Mouse (Mus musculus): ENCODE data around the gene Prkag2. TPM values are rescaled to one million over a fixed set of nuclear protein-coding genes. Genes with fewer than 3 reads are reported as not detected.
"Not testable (repeated sequence)": the region's sequence is repeated elsewhere in the genome, so short reads cannot be mapped to it uniquely, and the experiment has no call there.

Gene Prkag2
- total and polyA plus RNA-seq, 3 experiments, result 10.0 to 48.0 (median 36.0) TPM

GRCm38 (mm10) chr5:25087064-25087463 lies 13.4 kb downstream of the Prkag2 start:
- DNase-seq, result no peak

- peak; percentile 91 for DNase-seq
Measured at GRCm38 (mm10) chr5:25086234-25086633, 14.2 kb downstream of the Prkag2 start.

- DNase-seq, result no peak
Measured at GRCm38 (mm10) chr5:25085170-25085569, 15.3 kb downstream of the Prkag2 start.

DNA sequence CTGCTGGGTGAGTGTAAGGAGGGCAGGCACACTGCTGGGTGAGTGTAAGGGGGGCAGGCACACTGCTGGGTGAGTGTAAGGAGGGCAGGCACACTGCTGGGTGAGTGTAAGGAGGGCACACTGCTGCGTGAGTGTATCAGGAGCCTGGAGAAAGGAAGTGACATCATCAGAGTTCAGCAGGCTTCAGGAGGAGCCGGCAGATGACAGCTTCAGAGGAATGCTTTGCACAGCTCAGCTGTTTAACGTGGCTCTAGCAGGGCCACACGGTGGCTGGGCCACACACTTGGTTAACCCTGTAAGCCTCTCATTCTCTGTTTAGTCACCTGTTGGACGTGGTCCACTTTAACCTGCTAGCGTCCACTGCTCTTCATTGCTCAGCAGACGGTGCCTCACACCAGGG lies 16.6 kb downstream of the Prkag2 start:
- no peak for DNase-seq

- DNase-seq, result peak; percentile 56
Measured at GRCm38 (mm10) chr5:25082542-25082941, 17.9 kb downstream of the Prkag2 start.

DNA sequence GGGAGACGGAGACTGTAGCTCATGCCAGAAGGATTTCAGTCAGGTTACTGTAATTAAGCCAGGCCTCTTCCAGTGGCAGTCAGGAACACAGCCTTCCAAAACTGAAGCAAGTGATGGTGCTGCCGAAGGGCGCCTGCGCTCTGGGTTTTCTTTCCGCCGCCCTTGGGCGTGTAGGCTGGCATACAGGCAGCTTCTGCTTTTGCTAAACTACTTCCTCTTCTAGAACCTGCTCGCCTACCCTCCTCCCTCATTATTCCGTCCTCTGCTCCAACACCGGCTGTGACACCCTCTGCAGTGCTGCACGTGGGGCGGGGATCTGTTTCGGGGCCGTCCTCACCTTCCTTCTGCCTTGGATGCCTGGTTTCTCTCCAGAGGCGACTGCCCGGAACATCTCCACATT lies 18.9 kb downstream of the Prkag2 start:
- DNase-seq, result peak; percentile 24

GRCm38 (mm10) chr5:25080994-25081393 lies 19.4 kb downstream of the Prkag2 start:
- DNase-seq, result no peak

GRCm38 (mm10) chr5:25080438-25080945 lies 19.9 kb downstream of the Prkag2 start:
- DNase-seq, result no peak

- peak; percentile 72 for DNase-seq
Measured at GRCm38 (mm10) chr5:25079766-25080265, 20.6 kb downstream of the Prkag2 start.

DNA sequence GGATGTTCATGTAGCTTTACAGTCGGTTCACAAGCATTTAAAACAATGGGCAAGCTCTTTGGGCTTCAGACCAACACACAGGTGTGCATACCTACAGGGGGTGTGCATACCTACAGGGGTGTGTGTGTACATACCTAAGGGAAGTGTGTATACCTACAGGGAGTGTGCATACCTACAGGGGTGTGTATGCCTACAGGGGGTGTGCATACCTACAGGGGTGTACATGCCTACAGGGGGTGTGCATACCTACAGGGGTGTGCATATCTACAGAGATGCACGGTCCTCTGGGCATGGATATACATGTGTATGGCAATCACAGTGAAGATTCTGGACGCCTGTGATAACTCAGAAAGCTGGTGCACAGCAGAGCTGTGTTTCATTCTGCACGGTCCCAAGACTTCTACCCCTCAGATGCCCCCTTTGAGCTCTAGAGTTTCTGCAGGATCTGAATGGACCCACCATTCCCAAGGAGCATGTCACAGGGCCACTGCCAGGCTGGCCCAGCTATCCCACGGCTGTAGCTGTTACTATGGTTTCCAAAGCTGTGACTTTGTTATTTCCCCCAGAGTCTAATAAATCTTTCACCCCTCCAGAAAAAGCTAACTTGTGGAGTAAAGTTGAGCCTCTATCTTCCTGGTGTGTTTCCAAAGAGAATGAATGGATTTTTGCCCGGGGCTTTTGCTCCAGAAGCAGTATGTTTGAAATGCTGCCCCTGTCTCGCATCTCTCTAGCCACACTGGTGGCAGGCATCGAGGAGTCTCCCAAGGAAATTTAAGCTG lies 22.4 kb downstream of the Prkag2 start:
- DNase-seq, result no peak

DNA sequence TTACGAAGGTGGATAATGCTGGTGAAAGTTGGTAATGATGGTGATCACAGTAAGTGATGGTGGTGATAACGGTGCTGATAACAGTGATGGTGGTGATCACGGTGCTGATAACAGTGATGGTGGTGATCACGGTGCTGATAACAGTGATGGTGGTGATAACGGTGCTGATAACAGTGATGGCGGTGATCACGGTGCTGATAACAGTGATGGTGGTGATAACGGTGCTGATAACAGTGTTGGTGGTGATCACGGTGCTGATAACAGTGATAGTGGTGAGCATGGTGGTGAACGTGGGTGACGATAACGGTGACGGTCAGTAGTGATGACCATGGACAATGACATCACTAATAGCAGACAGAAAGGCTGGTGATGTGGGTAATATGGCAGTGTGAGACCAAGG lies 23.2 kb downstream of the Prkag2 start:
- not testable (repeated sequence) for DNase-seq

GRCm38 (mm10) chr5:25075623-25076022 lies 24.8 kb downstream of the Prkag2 start:
- DNase-seq, result no peak

DNA sequence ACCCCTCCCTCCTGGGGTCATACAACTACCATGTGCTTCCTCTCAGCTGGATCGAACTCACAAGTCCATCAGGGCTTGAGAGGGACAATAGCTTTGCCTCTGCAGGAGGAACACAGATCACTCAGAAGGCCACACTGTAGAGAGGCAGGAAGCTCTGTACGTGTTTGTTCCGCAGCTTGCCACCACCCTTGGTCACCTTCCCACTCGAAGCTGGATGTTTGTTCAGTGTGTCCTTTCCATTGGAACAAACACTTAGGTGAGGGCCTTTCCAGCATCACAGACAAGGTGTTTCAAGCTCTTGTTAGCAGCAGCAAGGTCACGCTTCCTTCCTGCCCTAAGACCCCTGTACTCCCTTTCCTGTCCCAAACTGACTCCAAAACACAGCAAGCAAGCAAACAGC lies 30.6 kb downstream of the Prkag2 start:
- DNase-seq, result no peak

DNA sequence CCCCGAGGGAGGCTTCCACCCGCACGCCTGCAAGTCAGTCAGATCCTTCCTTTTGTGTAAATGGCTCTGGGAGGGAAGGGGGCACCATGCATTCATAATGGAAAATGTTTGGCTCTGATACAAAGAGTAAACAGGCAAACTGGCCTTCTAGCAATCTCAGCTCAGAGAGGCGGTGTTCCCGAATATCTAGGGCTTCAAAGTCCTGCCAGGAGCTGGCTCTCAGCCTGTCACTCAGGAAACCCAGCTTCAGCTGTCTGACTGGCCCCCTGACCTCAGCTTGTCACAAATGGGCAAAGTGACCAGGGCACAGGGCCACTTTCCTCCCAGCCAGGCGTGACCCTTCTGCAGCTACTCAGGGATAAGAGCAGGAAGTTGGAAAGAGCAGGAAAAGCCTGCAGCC lies 33.3 kb downstream of the Prkag2 start:
- peak; percentile 80 for DNase-seq

GRCm38 (mm10) chr5:25064270-25065232 lies 35.9 kb downstream of the Prkag2 start:
- DNase-seq, result no peak

GRCm38 (mm10) chr5:25062506-25063132 lies 37.8 kb downstream of the Prkag2 start:
- no peak for DNase-seq

GRCm38 (mm10) chr5:25058853-25059741 lies 41.3 kb downstream of the Prkag2 start:
- DNase-seq, result peak; percentile 77

DNA sequence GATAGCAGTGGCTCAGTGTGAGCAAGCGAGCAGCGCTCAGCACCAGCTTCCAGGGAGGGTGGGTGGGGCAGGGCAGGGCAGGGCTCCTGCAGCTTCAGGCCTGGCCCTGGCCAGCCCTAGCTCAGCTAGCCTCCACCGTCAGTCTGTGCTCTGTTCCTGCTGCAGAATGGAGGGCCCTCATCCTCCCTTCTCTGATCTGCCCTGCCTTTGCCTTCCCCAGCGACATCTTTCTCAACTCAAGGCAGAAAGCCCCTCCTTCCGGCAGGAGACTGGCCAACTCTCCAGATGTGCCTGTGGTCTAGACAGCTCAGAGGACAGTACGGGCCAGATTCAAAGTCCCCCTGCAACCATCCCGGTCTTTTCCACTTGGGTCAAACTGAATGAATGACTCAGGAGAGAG lies 42.0 kb downstream of the Prkag2 start:
- DNase-seq, result no peak

GRCm38 (mm10) chr5:25055288-25055687 lies 45.2 kb downstream of the Prkag2 start:
- DNase-seq, result no peak

DNA sequence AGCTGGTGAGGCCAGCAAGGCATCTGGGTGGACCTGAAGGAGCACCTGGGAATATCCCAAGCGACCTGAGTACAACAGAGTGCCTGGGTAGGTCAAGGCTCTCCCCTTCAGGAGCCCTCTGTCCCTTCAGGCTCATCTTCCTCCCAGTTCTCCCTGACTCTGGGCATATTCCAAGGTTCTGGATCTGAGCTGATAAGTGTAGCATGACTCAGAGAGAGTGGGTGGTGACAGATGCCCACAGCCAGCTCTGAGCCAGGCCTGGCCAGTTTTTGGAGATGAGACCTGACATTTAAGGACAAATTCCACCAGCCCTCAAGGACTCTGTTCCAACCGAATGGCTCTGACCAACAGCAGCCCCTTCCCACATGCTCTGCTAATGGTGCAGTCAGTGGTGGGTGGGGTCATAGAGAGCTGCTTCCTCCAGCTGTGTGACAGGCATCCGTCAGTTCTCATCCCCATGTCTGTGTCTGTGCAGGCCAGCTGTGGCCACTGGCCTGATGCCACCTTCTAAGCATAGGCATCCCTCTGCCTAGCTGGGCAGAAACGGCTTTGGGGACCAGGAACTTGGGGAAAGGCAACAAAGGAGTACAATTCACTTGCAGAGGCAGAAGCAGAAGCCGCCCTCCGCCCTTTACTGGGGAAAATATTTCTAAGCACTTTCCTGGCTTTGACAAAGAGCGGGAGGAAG lies 46.3 kb downstream of the Prkag2 start:
- peak; percentile 85 for DNase-seq

Data from adrenal gland, adult 2 months (tissue).